Mouse (Mus musculus): Measurements from ENCODE around the gene Sertad1.
A peak's percentile ranks its signal among the peaks of the same experiment; 100 is the strongest.

Gene Sertad1

GRCm38 (mm10) chr7:27501620-27502019 lies 14.9 kb downstream of the Sertad1 start:
- DNase-seq (ENCODE audit: low spot score) = no peak

DNA sequence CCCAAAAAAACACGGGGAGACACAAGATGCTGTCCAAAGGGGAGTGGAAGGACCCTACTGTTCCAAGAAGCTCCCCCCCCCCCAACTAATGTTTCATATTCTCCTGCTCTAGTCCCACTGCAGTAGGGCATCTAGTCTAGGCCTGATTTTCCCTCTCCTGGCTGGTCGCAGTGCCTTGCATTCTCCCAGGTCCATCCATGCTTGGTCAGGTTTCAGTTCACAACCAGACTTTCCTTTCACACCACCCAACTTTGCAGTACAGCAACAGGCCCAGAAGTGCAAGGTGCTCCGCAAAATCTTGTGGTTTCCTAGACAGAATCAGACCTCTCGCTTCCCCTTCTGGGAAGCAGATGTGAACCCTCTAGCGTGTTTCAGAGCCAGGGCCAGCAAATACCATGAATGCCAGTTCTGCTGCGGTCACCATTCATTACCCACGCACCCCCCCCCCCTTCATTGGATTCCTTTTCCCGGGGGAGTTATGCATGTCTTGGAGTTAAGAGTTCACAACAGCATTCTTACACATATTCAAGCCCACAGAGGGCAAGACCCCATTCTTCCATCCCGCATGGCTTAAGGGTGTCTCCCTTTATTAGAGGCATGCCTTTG lies 20.2 kb downstream of the Sertad1 start:
- DNase-seq (ENCODE audit: low spot score) = no peak

- peak; percentile 99 for DNase-seq (ENCODE audit: low spot score)
These were observed 21.3 kb downstream of the Sertad1 start for GRCm38 (mm10) chr7:27507711-27508647.

DNA sequence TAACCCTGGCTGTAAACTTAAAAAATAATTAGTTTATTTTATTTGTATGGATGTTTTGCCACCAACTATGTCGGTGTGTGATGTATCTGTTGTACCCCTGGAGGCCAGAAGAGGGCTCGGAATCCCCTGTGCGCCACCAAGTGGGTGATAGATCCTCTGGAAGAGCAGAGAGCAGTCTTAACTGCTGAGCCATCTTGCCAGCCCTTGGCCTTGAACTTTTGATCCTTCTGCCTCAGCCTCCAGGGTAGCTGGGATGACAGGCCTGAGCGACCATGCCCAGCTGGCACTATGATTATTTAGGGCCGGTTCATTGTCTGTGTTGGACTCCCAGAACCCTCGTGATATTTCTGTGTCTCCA lies 21.9 kb downstream of the Sertad1 start:
- peak; percentile 51 for DNase-seq (ENCODE audit: low spot score)

- no peak for DNase-seq (ENCODE audit: low spot score)
These were observed 24.1 kb downstream of the Sertad1 start for GRCm38 (mm10) chr7:27510809-27511208.

DNA sequence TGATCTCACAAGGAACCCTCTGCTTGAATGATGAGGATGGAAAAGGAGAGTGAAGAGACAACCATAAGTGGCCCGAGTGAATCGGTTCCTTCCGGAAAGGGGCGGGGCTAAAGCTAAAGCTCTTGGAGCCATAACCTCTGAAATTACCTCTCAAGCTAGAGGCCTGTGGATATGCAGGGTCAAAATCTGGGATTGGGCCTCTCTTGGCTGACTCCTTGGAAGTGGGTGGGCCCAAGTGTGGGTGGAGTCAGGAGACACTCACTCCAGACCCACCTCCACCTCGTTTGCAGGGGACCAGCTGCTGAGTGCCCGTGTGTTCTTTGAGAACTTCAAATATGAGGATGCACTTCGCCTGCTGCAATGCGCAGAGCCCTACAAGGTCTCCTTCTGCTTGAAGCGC lies 28.3 kb downstream of the Sertad1 start:
- DNase-seq (ENCODE audit: low spot score) = no peak

- no peak for DNase-seq (ENCODE audit: low spot score)
These were observed 31.6 kb downstream of the Sertad1 start for GRCm38 (mm10) chr7:27518314-27518713.

GRCm38 (mm10) chr7:27520104-27520503 lies 33.4 kb downstream of the Sertad1 start:
- DNase-seq (ENCODE audit: low spot score) = no peak

DNA sequence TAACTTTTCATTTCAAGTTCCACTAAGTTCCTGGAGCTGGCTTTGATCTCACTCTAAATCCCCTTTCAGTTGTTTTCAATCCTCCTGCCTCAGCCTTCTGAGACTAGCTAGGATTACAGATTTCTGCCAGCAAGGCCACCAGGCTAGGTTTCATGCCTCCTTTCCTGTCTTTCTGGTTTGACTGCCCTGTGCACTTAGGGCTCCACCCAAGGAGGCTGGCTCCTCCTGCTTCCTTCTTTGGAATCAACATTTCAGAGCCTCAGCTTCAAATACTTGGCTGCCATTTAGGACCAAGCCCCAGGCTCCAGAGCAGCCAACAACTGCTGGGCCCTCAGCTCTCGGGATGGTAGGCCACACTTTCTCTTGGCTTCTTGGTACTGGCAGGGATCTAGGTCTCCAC lies 33.9 kb downstream of the Sertad1 start:
- DNase-seq (ENCODE audit: low spot score) = no peak

GRCm38 (mm10) chr7:27522967-27523366 lies 36.3 kb downstream of the Sertad1 start, which contains the start of gene Hipk4:
Hipk4 (plus strand) TSS chr7:27523267.
- DNase-seq (ENCODE audit: low spot score) = no peak

- DNase-seq (ENCODE audit: low spot score) = no peak
These were observed 37.1 kb downstream of the Sertad1 start for GRCm38 (mm10) chr7:27523805-27524204.

DNA sequence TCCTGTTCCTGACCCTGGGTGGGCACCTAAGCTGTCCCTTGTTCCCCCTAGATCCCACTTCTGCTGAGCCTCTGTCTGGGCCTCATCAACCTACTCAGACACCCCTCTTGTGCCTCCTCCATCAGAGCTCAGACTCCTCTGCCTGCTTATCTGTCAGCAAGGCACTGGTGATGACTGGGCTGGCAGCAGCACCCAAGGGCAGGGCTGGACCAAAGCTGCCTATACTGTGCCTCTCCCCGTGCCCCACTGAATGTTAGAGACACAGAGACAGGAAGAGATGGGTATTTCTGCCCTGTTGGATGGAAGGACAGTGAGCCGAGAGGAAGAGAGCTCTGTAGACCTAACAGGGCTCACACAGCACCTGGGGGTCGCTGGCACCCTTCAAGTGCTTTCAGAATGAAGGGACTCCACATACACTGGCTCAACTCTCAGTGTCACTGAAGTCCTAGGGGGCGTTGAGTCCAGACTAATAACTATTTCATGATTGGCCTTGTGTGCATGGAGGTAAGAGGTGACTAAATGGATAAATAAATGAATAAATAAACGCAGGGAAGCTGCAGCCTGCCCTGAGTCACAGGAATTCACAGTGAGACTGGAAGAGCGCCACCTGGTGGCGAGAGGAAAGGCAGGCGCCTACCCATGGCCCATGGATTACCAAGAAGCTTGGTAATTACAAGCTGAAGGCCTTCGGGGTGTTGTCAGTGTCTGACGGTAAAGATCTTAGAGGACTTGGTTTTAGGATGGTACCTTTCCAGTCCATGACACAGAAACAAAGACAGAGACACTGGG lies 39.5 kb downstream of the Sertad1 start:
- DNase-seq (ENCODE audit: low spot score) = peak; percentile 82

DNA sequence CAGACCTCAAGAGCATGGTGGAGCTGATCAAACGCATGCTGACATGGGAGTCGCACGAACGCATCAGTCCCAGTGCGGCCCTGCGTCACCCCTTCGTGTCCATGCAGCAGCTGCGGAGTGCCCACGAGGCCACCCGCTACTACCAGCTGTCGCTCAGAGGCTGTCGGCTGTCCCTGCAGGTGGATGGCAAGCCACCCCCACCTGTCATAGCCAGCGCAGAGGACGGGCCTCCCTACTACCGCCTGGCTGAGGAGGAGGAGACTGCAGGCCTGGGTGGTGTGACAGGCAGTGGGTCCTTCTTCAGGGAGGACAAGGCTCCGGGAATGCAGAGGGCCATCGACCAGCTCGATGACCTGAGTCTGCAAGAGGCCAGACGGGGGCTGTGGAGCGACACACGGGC lies 42.4 kb downstream of the Sertad1 start:
- no peak for DNase-seq (ENCODE audit: low spot score)

DNA sequence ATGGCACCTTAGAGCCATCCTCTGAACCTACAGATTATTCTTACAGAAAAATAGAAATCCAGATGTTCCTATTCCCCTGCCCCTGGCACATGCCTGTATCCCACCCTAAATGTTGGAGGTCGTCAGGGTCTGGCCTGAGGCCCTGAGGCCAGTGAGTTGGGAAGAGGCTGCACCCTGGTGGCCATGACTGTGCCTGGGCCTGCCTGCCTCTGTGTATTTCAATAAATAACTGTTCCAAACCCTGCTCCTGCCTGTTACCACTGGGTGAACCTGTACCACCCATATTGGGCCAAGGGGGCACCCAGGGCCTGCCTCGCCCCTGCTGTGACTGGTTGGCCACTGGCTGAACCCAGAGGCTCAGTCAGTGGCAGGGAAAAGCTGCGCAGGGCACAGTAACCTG lies 44.2 kb downstream of the Sertad1 start:
- DNase-seq (ENCODE audit: low spot score) = no peak

DNA sequence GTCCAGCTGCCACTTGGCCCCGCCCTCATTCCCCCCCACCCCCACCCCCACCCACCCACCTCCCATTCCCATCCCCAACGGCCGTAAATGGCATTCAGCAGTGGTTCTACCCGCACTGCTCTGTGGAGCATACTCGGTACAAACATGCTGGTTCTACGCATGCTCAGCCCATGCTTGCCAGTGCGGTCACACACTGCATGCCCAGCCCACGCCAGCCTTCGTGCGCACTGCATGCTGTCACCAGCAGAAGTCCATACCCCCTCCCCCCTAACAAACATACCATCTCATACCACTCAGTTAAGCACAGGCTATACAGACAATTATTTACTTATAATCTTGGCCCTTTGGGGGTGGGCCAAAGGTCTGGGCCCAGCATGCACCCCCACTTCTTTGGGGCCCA lies 45.0 kb downstream of the Sertad1 start:
- DNase-seq (ENCODE audit: low spot score) = no peak

DNA sequence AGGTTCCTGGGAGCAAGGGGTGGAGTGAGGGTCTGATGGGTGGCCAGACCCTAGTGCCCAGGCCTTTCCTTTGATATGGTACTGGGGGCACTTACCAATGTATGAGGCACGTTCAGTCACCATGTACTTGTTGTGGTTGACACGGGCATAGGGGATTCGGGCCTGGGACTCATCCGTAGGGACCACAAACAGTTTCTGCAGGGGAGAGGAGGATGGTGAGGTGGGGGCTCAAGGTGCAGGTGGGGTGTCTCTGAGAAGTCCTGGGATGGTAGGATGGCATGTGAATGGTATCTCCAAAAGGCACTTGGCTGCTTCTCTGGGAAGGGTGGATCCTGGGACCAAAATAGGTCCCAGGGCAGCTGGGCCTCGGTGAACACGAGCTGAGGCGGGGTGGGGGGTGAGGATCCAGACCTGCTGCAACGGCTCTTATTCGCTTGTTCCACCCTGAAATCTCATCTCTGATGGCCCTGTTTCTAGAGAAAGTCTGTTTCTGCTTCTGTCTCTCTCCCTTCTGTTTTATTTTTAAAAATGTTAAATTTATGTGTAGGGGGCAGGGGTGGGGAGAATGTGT lies 45.9 kb downstream of the Sertad1 start:
- no peak for DNase-seq (ENCODE audit: low spot score)

- no peak for DNase-seq (ENCODE audit: low spot score)
These were observed 48.7 kb downstream of the Sertad1 start for GRCm38 (mm10) chr7:27535386-27535785.

GRCm38 (mm10) chr7:27536618-27537017 lies 49.9 kb downstream of the Sertad1 start:
- DNase-seq (ENCODE audit: low spot score) = no peak

- no peak for DNase-seq (ENCODE audit: low spot score)
These were observed 51.3 kb downstream of the Sertad1 start for GRCm38 (mm10) chr7:27537998-27538397.

- DNase-seq (ENCODE audit: low spot score) = no peak
These were observed 52.1 kb downstream of the Sertad1 start for GRCm38 (mm10) chr7:27538797-27539196.
